Mouse (Mus musculus) lung, postnatal 36 days (tissue): ENCODE data around the gene Gm10778.

ENCODE experiments used
- DNase-seq: peaks from one replicate; pipeline ENCODE4 v3.0.0; 2022; ENCODE audit warnings: mixed read lengths

Gm10778 gene

GRCm38 (mm10) chr10:81648803-81649775, at the start of gene Gm10778:
TSS of gene Gm10778 (plus strand) at chr10:81649059.
- DNase-seq: peak; percentile 95

- no peak for DNase-seq
Measured at GRCm38 (mm10) chr10:81599630-81600029, 49.2 kb upstream of the Gm10778 start.

- no peak for DNase-seq
Measured at GRCm38 (mm10) chr10:81600096-81600495, 48.8 kb upstream of the Gm10778 start.

- DNase-seq: peak; percentile 98
Measured at GRCm38 (mm10) chr10:81600738-81601203, 48.1 kb upstream of the Gm10778 start, which contains the start of gene Tle6. TSS of gene Tle6 (minus strand) at chr10:81601073.

- no peak for DNase-seq
Measured at GRCm38 (mm10) chr10:81601396-81601905, 47.4 kb upstream of the Gm10778 start.

GRCm38 (mm10) chr10:81602741-81603151, 46.1 kb upstream of the Gm10778 start:
- DNase-seq: peak; percentile 63

- DNase-seq: no peak
Measured at GRCm38 (mm10) chr10:81604019-81604967, 44.6 kb upstream of the Gm10778 start.

GRCm38 (mm10) chr10:81604968-81605665, 43.7 kb upstream of the Gm10778 start:
- peak; percentile 93 for DNase-seq

GRCm38 (mm10) chr10:81605666-81605973, 43.2 kb upstream of the Gm10778 start:
- DNase-seq: no peak

GRCm38 (mm10) chr10:81605974-81606751, 42.7 kb upstream of the Gm10778 start, which contains the start of gene BC025920:
TSS of gene BC025920 (plus strand) at chr10:81606270.
- DNase-seq: peak; percentile 98

GRCm38 (mm10) chr10:81608308-81608707, 40.6 kb upstream of the Gm10778 start:
- DNase-seq: no peak

- DNase-seq: no peak
Measured at GRCm38 (mm10) chr10:81612779-81613178, 36.1 kb upstream of the Gm10778 start.

GRCm38 (mm10) chr10:81615486-81615885, 33.4 kb upstream of the Gm10778 start:
- DNase-seq: no peak

- no peak for DNase-seq
Measured at GRCm38 (mm10) chr10:81619976-81620375, 28.9 kb upstream of the Gm10778 start.

GRCm38 (mm10) chr10:81620786-81621185, 28.1 kb upstream of the Gm10778 start:
- no peak for DNase-seq

GRCm38 (mm10) chr10:81623441-81623840, 25.4 kb upstream of the Gm10778 start:
- DNase-seq: no peak

- no peak for DNase-seq
Measured at GRCm38 (mm10) chr10:81626101-81626993, 22.5 kb upstream of the Gm10778 start.

- peak; percentile 96 for DNase-seq
Measured at GRCm38 (mm10) chr10:81626994-81627835, 21.6 kb upstream of the Gm10778 start, which contains the start of gene Sirt6. TSS of gene Sirt6 (minus strand) at chr10:81627797.

- peak; percentile 17 for DNase-seq
Measured at GRCm38 (mm10) chr10:81627836-81628220, 21.0 kb upstream of the Gm10778 start.
